Mouse (Mus musculus) liver, embryonic 14 days (tissue): ENCODE results near the gene Rps19. TPM values are rescaled to one million over a fixed set of nuclear protein-coding genes. Genes with fewer than 3 reads are reported as not detected.

Experiments
- polyA plus RNA-seq: library from polyadenylated mRNA; depleted of rRNA; stranded (reverse); fragments of >200 nt; gene quantifications from 2 replicates; pipeline ENCODE4 v1.2.3, GENCODE M21; 2012; rRNA removed

The Rps19 gene
- polyA plus RNA-seq = 596 and 702 TPM in 2 replicates

GRCm38 (mm10) chr7:24883896-24884692, at the start of gene Rps19:
Gene Rps19 (plus strand): TSS chr7:24884371.

GRCm38 (mm10) chr7:24861913-24862312, 22.3 kb upstream of the Rps19 start, which contains the start of gene Gm9844:
Gene Gm9844 (plus strand): TSS chr7:24862213.

GRCm38 (mm10) chr7:24869532-24870165, 14.5 kb upstream of the Rps19 start, which contains the start of the genes Lypd4 and Dmrtc2:
Gene Lypd4 (minus strand): TSS chr7:24869941.
Gene Dmrtc2 (plus strand): TSS chr7:24870057.

GRCm38 (mm10) chr7:24897224-24897623, 13.1 kb downstream of the Rps19 start, which contains the start of gene Cd79a:
Gene Cd79a (plus strand): TSS chr7:24897381.

GRCm38 (mm10) chr7:24902630-24903443, 18.7 kb downstream of the Rps19 start, which contains the start of gene Arhgef1:
Gene Arhgef1 (plus strand): TSS chr7:24902912.

Other genes with a start within 250 kb of the Rps19 start
- 0.16 TPM in 1 of 2 replicates, not detected in the other for gene Lypd3, start 247.8 kb upstream of the Rps19 start, polyA plus RNA-seq
- gene Tex101, start 207.7 kb upstream of the Rps19 start, polyA plus RNA-seq = not detected in 2 replicates
- not detected in 2 replicates for gene BC049730, start 175.1 kb upstream of the Rps19 start, polyA plus RNA-seq
- not detected in 2 replicates for gene Gm4763, start 157.5 kb upstream of the Rps19 start, polyA plus RNA-seq
- gene Cd177, start 124.1 kb upstream of the Rps19 start, polyA plus RNA-seq = 0.75 and 1.2 TPM in 2 replicates
- gene Ceacam10, start 107.2 kb upstream of the Rps19 start, polyA plus RNA-seq = 0.24 and 0.32 TPM in 2 replicates
- 1.7 and 1.9 TPM in 2 replicates for gene Gm9844, start 22.2 kb upstream of the Rps19 start, polyA plus RNA-seq
- not detected in 2 replicates for gene Lypd4, start 14.4 kb upstream of the Rps19 start, polyA plus RNA-seq
- gene Dmrtc2, start 14.3 kb upstream of the Rps19 start, polyA plus RNA-seq = not detected in 2 replicates
- 0.87 and 1.1 TPM in 2 replicates for gene Cd79a, start 13.0 kb downstream of the Rps19 start, polyA plus RNA-seq
- 36.8 and 43.9 TPM in 2 replicates for gene Arhgef1, start 18.5 kb downstream of the Rps19 start, polyA plus RNA-seq
- gene Gm4881, start 60.1 kb downstream of the Rps19 start, polyA plus RNA-seq = not detected in 2 replicates
- 40.1 and 44.3 TPM in 2 replicates for gene Rabac1, start 88.4 kb downstream of the Rps19 start, polyA plus RNA-seq
- 0.26 and 0.41 TPM in 2 replicates for gene Atp1a3, start 121.6 kb downstream of the Rps19 start, polyA plus RNA-seq
- gene Grik5, start 188.0 kb downstream of the Rps19 start, polyA plus RNA-seq = 3.9 and 4.4 TPM in 2 replicates
- 5.2 and 5.9 TPM in 2 replicates for gene Zfp574, start 188.2 kb downstream of the Rps19 start, polyA plus RNA-seq